Mouse (Mus musculus) ES-E14 (cell line): ENCODE measurements at regions not wholly inside any gene's neighbourhood (a gene's known extent, or its start where the extent isn't known, plus 50 kb on each side); places are given as distances from the start of the nearest gene placed in this dataset.

Source experiments
- CHD2 ChIP-seq: IDR thresholded peaks from 2 replicates; pipeline ENCODE4 v1.6.1; 2014; ENCODE audit warnings: mild to moderate bottlenecking, low read depth, low read length, inconsistent platforms
- HCFC1 ChIP-seq: IDR thresholded peaks from 2 replicates; pipeline ENCODE4 v1.6.1; 2012; ENCODE audit warnings: low read length, inconsistent platforms, borderline replicate concordance; ENCODE audit not compliant: insufficient read depth
- MAFK ChIP-seq: IDR thresholded peaks from 2 replicates; pipeline ENCODE4 v1.6.1; 2014; ENCODE audit warnings: mild to moderate bottlenecking, low read depth, low read length, inconsistent platforms; ENCODE audit not compliant: insufficient read depth
- ZC3H11A ChIP-seq: IDR thresholded peaks from 2 replicates; pipeline ENCODE4 v1.6.1; 2012; ENCODE audit warnings: low read depth, mild to moderate bottlenecking, inconsistent platforms, low read length, borderline replicate concordance
- ZNF384 ChIP-seq: IDR thresholded peaks from 2 replicates; pipeline ENCODE4 v1.6.1; 2012; ENCODE audit warnings: low read depth, low read length, inconsistent platforms

GRCm38 (mm10) chr5:83800028-83800427, 445.0 kb upstream of the Tecrl start:
- TF ChIP-seq HCFC1 (no peak), CHD2 (no peak), ZNF384 (no peak), ZC3H11A (no peak), MAFK (no peak)
